Mouse (Mus musculus): ENCODE measurements around the gene Olfr960. TPM values are rescaled to one million over a fixed set of nuclear protein-coding genes. Genes with fewer than 3 reads are reported as not detected.

Olfr960 gene
- polyA plus RNA-seq, 1 experiment: not detected

GRCm38 (mm10) chr9:39647382-39647781, 26.2 kb downstream of the Olfr960 start:
- Histone ChIP-seq H3K27me3 (replicated peaks; ENCODE audit: control insufficient read depth, insufficient read depth, low read length) (no peaks in the 10 kb centered on the region), H3K4me1 (ENCODE audit: control insufficient read depth, insufficient read depth, low read length) (no peaks in the 10 kb centered on the region), H3K27ac (ENCODE audit: insufficient read depth, low read depth, low read length) (no peak overlapping the region), H3K36me3 (ENCODE audit: control insufficient read depth, insufficient read depth, low read length) (no peaks in the 10 kb centered on the region), H3K4me3 (ENCODE audit: insufficient read depth, low read depth, low read length) (no peak overlapping the region)
- TF ChIP-seq CTCF (conservative IDR thresholded peaks at IDR 0.05; ENCODE audit: insufficient read depth, insufficient read length, low read depth, low read length): no peak
- no peak for TF ChIP-seq POLR2A (IDR thresholded peaks at IDR 0.05; ENCODE audit: low read depth, low read length)
- no peak for DNase-seq
- 89% methylated on average over 4 of the region's 4 CpGs for WGBS

- Histone ChIP-seq H3K27ac (ENCODE audit: insufficient read depth, low read depth, low read length) (no peak overlapping the region), H3K4me1 (ENCODE audit: control insufficient read depth, insufficient read depth, low read length) (no peaks in the 10 kb centered on the region), H3K4me3 (ENCODE audit: insufficient read depth, low read depth, low read length) (no peak overlapping the region), H3K27me3 (replicated peaks; ENCODE audit: control insufficient read depth, insufficient read depth, low read length) (no peaks in the 10 kb centered on the region), H3K36me3 (ENCODE audit: control insufficient read depth, insufficient read depth, low read length) (no peaks in the 10 kb centered on the region)
- no peak for TF ChIP-seq POLR2A (IDR thresholded peaks at IDR 0.05; ENCODE audit: low read depth, low read length)
- TF ChIP-seq CTCF (conservative IDR thresholded peaks at IDR 0.05; ENCODE audit: insufficient read depth, insufficient read length, low read depth, low read length): no peak
- no peak for DNase-seq
- 65% methylated on average over 6 of the region's 6 CpGs for WGBS
Observed at GRCm38 (mm10) chr9:39654756-39655396, 33.7 kb downstream of the Olfr960 start.

GRCm38 (mm10) chr9:39666905-39667304, 45.7 kb downstream of the Olfr960 start, which contains the start of gene Olfr963:
TSS of gene Olfr963 (plus strand) at chr9:39667205.
- no peaks in the 10 kb centered on the region for H3K27me3 ChIP-seq (replicated peaks; ENCODE audit: control insufficient read depth, insufficient read depth, low read length)
- TF ChIP-seq POLR2A (IDR thresholded peaks at IDR 0.05; ENCODE audit: low read depth, low read length): no peak
- TF ChIP-seq CTCF (conservative IDR thresholded peaks at IDR 0.05; ENCODE audit: insufficient read depth, insufficient read length, low read depth, low read length): no peak
- 83% methylated on average over 1 of the region's 1 CpGs for WGBS
- DNase-seq: no peak
- no peak within 1 kb of the TSS for H3K27ac ChIP-seq (ENCODE audit: insufficient read depth, low read depth, low read length)
- H3K4me1 ChIP-seq (ENCODE audit: control insufficient read depth, insufficient read depth, low read length): no peaks in the 10 kb centered on the region
- H3K36me3 ChIP-seq (ENCODE audit: control insufficient read depth, insufficient read depth, low read length): no peaks in the 10 kb centered on the region
- H3K4me3 ChIP-seq (ENCODE audit: insufficient read depth, low read depth, low read length): no peak within 1 kb of the TSS

- WGBS: 81% methylated on average over 2 of the region's 2 CpGs
- no peak for DNase-seq
- TF ChIP-seq CTCF (conservative IDR thresholded peaks at IDR 0.05; ENCODE audit: insufficient read depth, insufficient read length, low read depth, low read length) (no peak), POLR2A (IDR thresholded peaks at IDR 0.05; ENCODE audit: low read depth, low read length) (no peak)
- Histone ChIP-seq H3K4me1 (ENCODE audit: control insufficient read depth, insufficient read depth, low read length) (no peaks in the 10 kb centered on the region), H3K4me3 (ENCODE audit: insufficient read depth, low read depth, low read length) (no peak overlapping the region), H3K27ac (ENCODE audit: insufficient read depth, low read depth, low read length) (no peak overlapping the region), H3K36me3 (ENCODE audit: control insufficient read depth, insufficient read depth, low read length) (no peaks in the 10 kb centered on the region), H3K27me3 (replicated peaks; ENCODE audit: control insufficient read depth, insufficient read depth, low read length) (no peaks in the 10 kb centered on the region)
Observed at GRCm38 (mm10) chr9:39669723-39670122, 48.5 kb downstream of the Olfr960 start.

Other genes starting within 250 kb of the Olfr960 start
- gene Olfr951, start 234.0 kb upstream of the Olfr960 start, polyA plus RNA-seq (2012; rRNA removed): not detected in 2 replicates
- not detected in 2 replicates for gene Olfr952, start 194.2 kb upstream of the Olfr960 start, polyA plus RNA-seq (2012; rRNA removed)
- gene Olfr954, start 164.7 kb upstream of the Olfr960 start, polyA plus RNA-seq (2012; rRNA removed): not detected in 2 replicates
- gene Olfr955, start 149.4 kb upstream of the Olfr960 start, polyA plus RNA-seq (2012; rRNA removed): not detected in 2 replicates
- not detected in 2 replicates for gene Olfr44, start 127.4 kb upstream of the Olfr960 start, polyA plus RNA-seq (2012; rRNA removed)
- not detected in 2 replicates for gene Olfr957, start 105.6 kb upstream of the Olfr960 start, polyA plus RNA-seq (2012; rRNA removed)
- gene Olfr958, start 67.3 kb upstream of the Olfr960 start, polyA plus RNA-seq (2012; rRNA removed): not detected in 2 replicates
- not detected in 2 replicates for gene Olfr959, start 45.8 kb upstream of the Olfr960 start, polyA plus RNA-seq (2012; rRNA removed)
- gene AW551984, start 17.0 kb upstream of the Olfr960 start, polyA plus RNA-seq (2012; rRNA removed): 0.27 and 0.31 TPM in 2 replicates
- gene Olfr148, start 10.7 kb upstream of the Olfr960 start, polyA plus RNA-seq (2012; rRNA removed): not detected in 2 replicates
- gene Olfr961, start 23.7 kb downstream of the Olfr960 start, polyA plus RNA-seq (2012; rRNA removed): not detected in 2 replicates
- not detected in 2 replicates for gene Olfr963, start 45.8 kb downstream of the Olfr960 start, polyA plus RNA-seq (2012; rRNA removed)
- not detected in 2 replicates for gene Olfr149, start 85.7 kb downstream of the Olfr960 start, polyA plus RNA-seq (2012; rRNA removed)
- not detected in 2 replicates for gene Olfr965, start 90.0 kb downstream of the Olfr960 start, polyA plus RNA-seq (2012; rRNA removed)
- not detected in 2 replicates for gene Olfr150, start 109.6 kb downstream of the Olfr960 start, polyA plus RNA-seq (2012; rRNA removed)
- not detected in 2 replicates for gene Olfr967, start 124.9 kb downstream of the Olfr960 start, polyA plus RNA-seq (2012; rRNA removed)
- gene Olfr968, start 161.9 kb downstream of the Olfr960 start, polyA plus RNA-seq (2012; rRNA removed): not detected in 2 replicates
- not detected in 2 replicates for gene Olfr969, start 169.6 kb downstream of the Olfr960 start, polyA plus RNA-seq (2012; rRNA removed)
- not detected in 2 replicates for gene Olfr970, start 187.5 kb downstream of the Olfr960 start, polyA plus RNA-seq (2012; rRNA removed)
- not detected in 2 replicates for gene Olfr971, start 215.5 kb downstream of the Olfr960 start, polyA plus RNA-seq (2012; rRNA removed)
- not detected in 2 replicates for gene Olfr972, start 245.0 kb downstream of the Olfr960 start, polyA plus RNA-seq (2012; rRNA removed)